Mouse (Mus musculus) spleen, adult 2 months (tissue): ENCODE results near the gene Clec2e. TPM values are rescaled to one million over a fixed set of nuclear protein-coding genes. Genes with fewer than 3 reads are reported as not detected.
"Not testable (repeated sequence)": the region's sequence is repeated elsewhere in the genome, so short reads cannot be mapped to it uniquely, and the experiment has no call there.

Experiments used
- DNase-seq, 2 experiments: peaks; one replicate each; pipeline versions ENCODE4 v3.0.0 to v3.0.0-alpha.2; 2012 to 2021; ENCODE audit warnings: low spot score in 2 of 2, low read depth in 1 of 2
- H3K27ac ChIP-seq: fragments of 200-500 bp; 2 replicates; pipeline ENCODE4 v1.5.1; 2012; ENCODE audit warnings: low read length, inconsistent platforms; ENCODE audit not compliant: insufficient read depth
- H3K27me3 ChIP-seq: fragments of 200-500 bp; 2 replicates; pipeline ENCODE4 v1.6.1; 2012; ENCODE audit warnings: mild to moderate bottlenecking, moderate library complexity, low read length, inconsistent platforms; ENCODE audit not compliant: control insufficient read depth, insufficient read depth
- H3K36me3 ChIP-seq: fragments of 200-500 bp; 2 replicates; pipeline ENCODE4 v1.6.1; 2012; ENCODE audit warnings: mild to moderate bottlenecking, low read length, inconsistent platforms; ENCODE audit not compliant: control insufficient read depth, insufficient read depth
- H3K4me1 ChIP-seq: fragments of 200-500 bp; 2 replicates; pipeline ENCODE4 v1.6.1; 2011; ENCODE audit warnings: inconsistent platforms; ENCODE audit not compliant: control insufficient read depth, insufficient read depth, insufficient read length
- H3K4me3 ChIP-seq: fragments of 200-500 bp; 2 replicates; pipeline ENCODE4 v1.5.1; 2011; ENCODE audit warnings: mild to moderate bottlenecking, inconsistent platforms; ENCODE audit not compliant: insufficient read depth, insufficient read length; ENCODE audit errors: extremely low read depth
- CTCF ChIP-seq: fragments of 200-500 bp; IDR thresholded peaks from 2 replicates; pipeline ENCODE4 v1.5.1; 2011; ENCODE audit warnings: mild to moderate bottlenecking, inconsistent platforms; ENCODE audit not compliant: insufficient read depth, insufficient read length, insufficient replicate concordance; ENCODE audit errors: extremely low read depth
- POLR2A ChIP-seq: fragments of 200-500 bp; IDR thresholded peaks from 2 replicates; pipeline ENCODE4 v1.6.1; 2011; ENCODE audit warnings: low read depth, low read length, inconsistent platforms
- WGBS: fragments of 180-500 bp; shearing (Covaris S2); methylation state at CpG from one replicate; pipeline ENCODE4 v1.1.7; 2018; 5-methylcytosine and 5-hydroxymethylcytosine counted together
- polyA plus RNA-seq: library from polyadenylated mRNA; depleted of rRNA; stranded (reverse); fragments of >200 nt; gene quantifications from 2 replicates; pipeline ENCODE4 v1.2.3, GENCODE M21; 2012; rRNA removed

Clec2e gene
- not detected in 2 replicates for polyA plus RNA-seq

GRCm38 (mm10) chr6:129100794-129101193, at the start of gene Clec2e:
TSS of gene Clec2e (minus strand) at chr6:129100913.
- DNase-seq, H3K27ac ChIP-seq, H3K4me3 ChIP-seq, H3K4me1 ChIP-seq, H3K36me3 ChIP-seq, H3K27me3 ChIP-seq: not testable (repeated sequence)
- WGBS: 78% methylated on average over 1 of the region's 1 CpGs

DNA sequence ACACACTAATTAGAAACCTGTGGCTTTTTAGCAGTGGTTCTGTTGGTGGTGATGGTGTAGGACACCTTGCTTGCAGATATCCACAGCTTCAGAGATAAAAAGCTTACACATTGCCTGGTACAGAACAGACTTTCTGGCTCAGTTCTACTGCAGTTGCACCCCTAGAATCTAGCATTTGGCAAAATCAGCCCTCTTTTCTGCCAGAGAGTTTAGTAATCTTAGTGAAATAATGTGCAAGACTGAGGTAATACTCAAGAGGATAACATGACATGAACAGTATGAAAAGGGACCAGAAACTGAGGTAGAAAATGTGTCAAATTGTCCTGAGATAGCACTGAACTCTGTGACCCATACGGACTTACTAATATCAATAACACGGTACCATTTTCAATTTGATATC, 46.1 kb upstream of the Clec2e start:
- 92% methylated on average over 2 of the region's 2 CpGs for WGBS

GRCm38 (mm10) chr6:129132604-129133341, 32.1 kb upstream of the Clec2e start:
- DNase-seq: no peak
- no peak overlapping the region for H3K27ac ChIP-seq
- no peaks in the 10 kb centered on the region for H3K36me3 ChIP-seq

More for the DNA sequence above, 46.1 kb upstream of the Clec2e start:
- no peaks in the 10 kb centered on the region for H3K36me3 ChIP-seq
- no peaks in the 10 kb centered on the region for H3K27me3 ChIP-seq
- DNase-seq: no peak
- no peaks in the 10 kb centered on the region for H3K4me1 ChIP-seq
- TF ChIP-seq POLR2A: no peak
- no peak for TF ChIP-seq CTCF
- no peak overlapping the region for H3K27ac ChIP-seq
- no peak overlapping the region for H3K4me3 ChIP-seq

GRCm38 (mm10) chr6:129126861-129127260, 26.1 kb upstream of the Clec2e start:
- no peak overlapping the region for H3K4me3 ChIP-seq
- H3K27me3 ChIP-seq: no peaks in the 10 kb centered on the region
- DNase-seq: no peak
- TF ChIP-seq CTCF: no peak
- no peak for TF ChIP-seq POLR2A
- no peaks in the 10 kb centered on the region for H3K36me3 ChIP-seq
- H3K4me1 ChIP-seq: no peaks in the 10 kb centered on the region
- no peak overlapping the region for H3K27ac ChIP-seq

More at GRCm38 (mm10) chr6:129132604-129133341, 32.1 kb upstream of the Clec2e start:
- no peak for TF ChIP-seq POLR2A
- TF ChIP-seq CTCF: no peak
- WGBS: 79% methylated on average over 4 of the region's 4 CpGs
- no peaks in the 10 kb centered on the region for H3K27me3 ChIP-seq
- no peaks in the 10 kb centered on the region for H3K4me1 ChIP-seq
- no peak overlapping the region for H3K4me3 ChIP-seq

DNA sequence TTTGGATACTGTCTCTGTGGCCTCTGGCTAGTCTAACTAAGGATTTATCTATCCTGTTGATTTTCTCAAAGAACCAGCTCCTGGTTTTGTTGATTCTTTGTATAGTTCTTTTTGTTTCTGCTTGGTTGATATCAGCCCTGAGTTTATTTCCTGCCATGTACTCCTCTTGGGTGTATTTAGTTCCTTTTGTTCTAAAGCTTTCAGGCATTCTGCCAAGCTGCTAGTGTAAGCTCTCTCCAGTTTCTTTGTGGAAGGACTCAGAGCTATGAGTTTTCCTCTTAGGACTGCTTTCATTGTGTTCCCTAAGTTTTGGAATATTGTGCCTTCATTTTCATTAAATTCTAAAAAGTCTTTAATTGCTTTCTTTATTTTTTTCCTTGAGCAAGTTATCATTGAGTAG, 23.8 kb upstream of the Clec2e start:
- not testable (repeated sequence) for H3K27me3 ChIP-seq, H3K4me3 ChIP-seq, H3K36me3 ChIP-seq, DNase-seq, H3K27ac ChIP-seq, H3K4me1 ChIP-seq

GRCm38 (mm10) chr6:129116223-129116622, 15.5 kb upstream of the Clec2e start:
- 89% methylated on average over 3 of the region's 3 CpGs for WGBS
- no peak for DNase-seq
- no peaks in the 10 kb centered on the region for H3K36me3 ChIP-seq
- H3K4me1 ChIP-seq: no peaks in the 10 kb centered on the region; the same call in 1 of the 2 replicates
- no peak overlapping the region for H3K4me3 ChIP-seq
- no peak for TF ChIP-seq POLR2A
- TF ChIP-seq CTCF: no peak
- no peak overlapping the region for H3K27ac ChIP-seq
- no peaks in the 10 kb centered on the region for H3K27me3 ChIP-seq

DNA sequence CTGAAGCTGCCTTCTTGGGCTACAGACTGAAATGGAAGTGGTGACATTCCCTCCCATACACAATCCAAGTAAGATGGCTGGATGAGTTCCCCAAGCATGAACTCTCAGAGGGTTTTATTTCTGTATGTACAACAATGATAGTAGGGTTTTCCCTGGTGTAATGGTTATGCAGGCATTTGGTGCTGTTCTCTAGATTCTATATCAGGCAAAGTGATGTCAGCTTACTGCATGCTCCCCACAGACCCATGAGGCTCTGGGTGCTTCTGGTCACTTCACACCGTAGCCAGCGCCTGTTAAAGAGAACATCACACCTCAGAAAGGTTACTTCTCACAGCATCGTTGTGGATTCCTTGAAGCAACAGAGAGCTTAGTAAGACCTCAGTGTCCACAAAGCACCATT, 13.5 kb upstream of the Clec2e start:
- not testable (repeated sequence) for H3K36me3 ChIP-seq, H3K4me1 ChIP-seq, DNase-seq, H3K27ac ChIP-seq, H3K27me3 ChIP-seq, H3K4me3 ChIP-seq
- 93% methylated on average over 3 of the region's 3 CpGs for WGBS

GRCm38 (mm10) chr6:129113769-129114168, 13.1 kb upstream of the Clec2e start:
- 80% methylated on average over 1 of the region's 1 CpGs for WGBS
- Histone ChIP-seq H3K36me3 (no peaks in the 10 kb centered on the region), H3K4me3 (no peak overlapping the region), H3K4me1 (no peaks in the 10 kb centered on the region; the same call in 1 of the 2 replicates), H3K27ac (no peak overlapping the region), H3K27me3 (no peaks in the 10 kb centered on the region)
- TF ChIP-seq POLR2A: no peak
- TF ChIP-seq CTCF: no peak
- no peak for DNase-seq
